Mouse (Mus musculus): Measurements from ENCODE around the gene Lrrc4. TPM values are rescaled to one million over a fixed set of nuclear protein-coding genes. Genes with fewer than 3 reads are reported as not detected.

Gene Lrrc4
- polyA plus RNA-seq, 1 experiment from 2014 or later = 5.9 TPM

DNA sequence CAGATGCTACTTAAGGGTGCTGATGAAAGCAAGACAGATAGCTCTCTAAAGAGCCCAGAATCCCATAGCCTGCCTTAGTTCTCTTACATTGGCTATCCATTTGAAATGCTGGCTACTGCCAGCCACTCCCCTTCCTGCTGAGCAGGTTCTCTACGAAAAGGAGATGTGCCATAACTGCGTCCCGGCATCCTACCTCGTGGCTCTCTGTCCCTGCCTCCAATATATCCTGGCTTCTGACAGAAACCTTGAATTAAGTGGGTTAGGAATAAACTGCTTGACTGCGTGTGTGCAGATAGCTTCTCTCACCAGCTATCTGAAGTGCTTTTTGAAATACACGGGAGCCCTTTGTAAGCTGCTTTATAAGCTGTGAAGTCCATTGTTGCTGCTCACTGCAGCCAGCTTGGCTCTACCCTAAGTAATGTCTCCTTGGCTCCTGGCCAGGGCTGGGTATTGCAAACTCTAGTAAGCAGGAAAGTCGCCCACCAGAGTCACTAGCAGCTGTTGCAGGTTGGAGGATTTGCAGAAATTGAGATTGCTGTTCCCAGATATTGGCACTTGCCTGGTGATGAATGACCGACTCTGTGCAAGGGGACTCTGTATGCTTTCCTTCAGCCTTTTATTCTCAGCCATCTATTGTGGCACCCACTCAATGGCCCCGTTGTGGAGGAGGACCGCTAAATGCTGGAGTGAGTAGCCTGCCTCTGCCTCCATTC, 75.1 kb downstream of the Lrrc4 start:
- peak; percentile 79 for ATAC-seq (ENCODE audit: low read depth)
- H3K4me1 ChIP-seq (replicated peaks) = peaks cover 51% of the 10 kb centered on the region
- H3K27ac ChIP-seq (replicated peaks) = peak overlapping the region; percentile 84
- H3K4me2 ChIP-seq = peak overlapping the region; percentile 25
- H3K9me3 ChIP-seq = no peaks in the 10 kb centered on the region
- no peaks in the 10 kb centered on the region for H3K27me3 ChIP-seq
- no peaks in the 10 kb centered on the region for H3K36me3 ChIP-seq
- H3K9ac ChIP-seq = no peak overlapping the region
- 16% methylated on average over 10 of the region's 10 CpGs for WGBS
- H3K4me3 ChIP-seq = no peak overlapping the region

DNA sequence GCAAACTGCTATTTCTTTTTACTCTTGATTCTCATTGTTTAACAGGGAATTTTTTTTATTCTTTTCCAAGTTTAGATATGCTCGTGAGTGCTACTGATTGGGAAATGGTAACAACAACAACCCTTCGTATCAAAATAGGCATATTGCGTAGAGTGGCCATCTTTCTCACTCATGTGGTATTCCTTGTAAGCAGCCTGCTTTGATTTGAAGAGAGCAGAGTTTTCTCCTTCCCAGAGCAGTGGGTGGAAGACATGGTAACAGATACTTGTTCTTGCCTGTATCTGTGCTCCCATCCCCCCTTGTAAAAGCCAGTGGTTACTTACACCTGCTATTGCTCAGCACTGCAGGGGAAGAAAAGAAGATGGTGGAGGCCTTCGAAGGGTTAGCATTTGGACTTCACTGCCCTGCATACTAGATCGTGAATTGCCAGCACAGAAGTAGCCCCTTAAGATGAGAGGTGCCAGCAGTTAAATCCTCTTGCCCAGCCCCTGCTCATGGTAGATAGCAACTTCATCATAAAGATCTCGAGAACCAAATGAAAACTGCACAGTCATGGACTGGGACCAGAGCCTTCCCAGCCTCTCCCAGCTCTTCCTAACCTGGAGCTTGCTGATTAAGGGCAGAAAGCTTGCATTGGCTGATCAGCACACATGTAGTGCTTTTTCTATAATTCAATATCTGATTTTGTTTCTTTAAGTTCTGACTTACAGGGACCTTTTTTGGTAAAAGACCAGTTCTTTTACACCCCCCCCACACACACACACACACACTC, 77.2 kb downstream of the Lrrc4 start:
- Histone ChIP-seq H3K36me3 (no peaks in the 10 kb centered on the region), H3K27me3 (no peaks in the 10 kb centered on the region), H3K9me3 (no peaks in the 10 kb centered on the region), H3K4me3 (no peak overlapping the region), H3K27ac (replicated peaks) (no peak overlapping the region; the same call in 1 of the 2 replicates), H3K9ac (no peak overlapping the region), H3K4me1 (replicated peaks) (peaks cover 58% of the 10 kb centered on the region), H3K4me2 (no peak overlapping the region)
- WGBS = 88% methylated on average over 6 of the region's 6 CpGs
- ATAC-seq (ENCODE audit: low read depth) = no peak

DNA sequence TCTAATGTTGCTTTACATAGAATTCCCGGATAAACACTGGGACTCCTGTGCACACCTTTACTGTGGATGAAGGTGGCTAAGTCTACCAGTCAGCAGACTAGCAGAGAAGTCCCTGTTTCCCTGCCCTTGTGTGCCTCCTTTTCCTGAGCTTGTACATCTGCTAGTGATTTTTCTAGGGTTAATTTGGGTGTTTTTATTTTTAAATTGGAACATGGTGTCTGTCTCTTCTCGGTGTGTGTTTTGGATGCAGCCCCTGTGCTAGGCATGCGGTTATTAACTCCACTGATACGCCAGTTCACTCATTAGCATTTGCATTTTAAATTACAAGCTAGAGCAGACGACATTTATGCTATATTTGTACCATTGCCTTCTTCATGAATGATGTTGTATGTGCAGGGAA, 77.9 kb downstream of the Lrrc4 start:
- no peaks in the 10 kb centered on the region for H3K27me3 ChIP-seq
- H3K36me3 ChIP-seq = no peaks in the 10 kb centered on the region
- ATAC-seq (ENCODE audit: low read depth) = no peak
- no peaks in the 10 kb centered on the region for H3K9me3 ChIP-seq
- WGBS = 60% methylated on average over 5 of the region's 5 CpGs
- H3K27ac ChIP-seq (replicated peaks) = 0 out of 2 replicates have a peak overlapping the region, but pooled peaks have one; percentile 3
- H3K4me3 ChIP-seq = no peak overlapping the region
- no peak overlapping the region for H3K9ac ChIP-seq
- no peak overlapping the region for H3K4me2 ChIP-seq
- peaks cover 64% of the 10 kb centered on the region for H3K4me1 ChIP-seq (replicated peaks)

DNA sequence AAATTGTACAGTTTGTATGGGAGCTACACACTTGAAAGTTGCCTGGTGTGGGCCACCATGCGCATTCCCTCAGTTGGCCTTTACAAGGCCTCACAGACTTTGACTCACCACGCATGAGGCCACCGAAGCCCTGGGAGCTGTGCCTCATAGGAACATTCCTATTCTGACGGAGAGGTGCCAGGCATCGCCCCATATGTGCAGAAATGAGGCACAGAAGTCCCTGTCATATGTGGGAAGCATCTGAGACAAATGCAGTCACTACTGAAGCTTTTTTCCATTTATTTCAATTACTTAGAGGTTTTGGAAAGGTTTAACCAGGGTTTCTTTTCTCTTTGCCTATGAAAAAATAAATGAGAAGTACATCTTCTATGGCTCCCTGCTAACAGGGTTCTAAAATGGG, 78.3 kb downstream of the Lrrc4 start:
- no peak for ATAC-seq (ENCODE audit: low read depth)
- no peak overlapping the region for H3K4me3 ChIP-seq
- H3K27me3 ChIP-seq = no peaks in the 10 kb centered on the region
- H3K4me2 ChIP-seq = no peak overlapping the region
- no peak overlapping the region for H3K9ac ChIP-seq
- H3K27ac ChIP-seq (replicated peaks) = no peak overlapping the region
- no peaks in the 10 kb centered on the region for H3K36me3 ChIP-seq
- H3K9me3 ChIP-seq = no peaks in the 10 kb centered on the region
- H3K4me1 ChIP-seq (replicated peaks) = peaks cover 65% of the 10 kb centered on the region
- WGBS = 92% methylated on average over 5 of the region's 5 CpGs

GRCm38 (mm10) chr6:28751186-28751585, 80.4 kb downstream of the Lrrc4 start:
- no peak for ATAC-seq (ENCODE audit: low read depth)
- Histone ChIP-seq H3K9ac (no peak overlapping the region), H3K27me3 (no peaks in the 10 kb centered on the region), H3K36me3 (peaks cover 3% of the 10 kb centered on the region; the same call in 1 of the 2 replicates), H3K27ac (replicated peaks) (0 out of 2 replicates have a peak overlapping the region, but pooled peaks have one; percentile 0), H3K4me2 (no peak overlapping the region), H3K9me3 (no peaks in the 10 kb centered on the region), H3K4me3 (no peak overlapping the region), H3K4me1 (replicated peaks) (peaks cover 54% of the 10 kb centered on the region)
- WGBS = 81% methylated on average over 3 of the region's 3 CpGs

- Histone ChIP-seq H3K4me2 (no peak overlapping the region), H3K36me3 (peaks cover 7% of the 10 kb centered on the region; the same call in 1 of the 2 replicates), H3K27ac (replicated peaks) (peak overlapping the region; percentile 24; the same call in 1 of the 2 replicates), H3K9ac (no peak overlapping the region), H3K4me3 (no peak overlapping the region), H3K9me3 (no peaks in the 10 kb centered on the region), H3K4me1 (replicated peaks) (peaks cover 64% of the 10 kb centered on the region), H3K27me3 (no peaks in the 10 kb centered on the region)
- 64% methylated on average over 3 of the region's 3 CpGs for WGBS
- ATAC-seq (ENCODE audit: low read depth) = no peak
These were observed 82.3 kb downstream of the Lrrc4 start for GRCm38 (mm10) chr6:28749224-28749623.

DNA sequence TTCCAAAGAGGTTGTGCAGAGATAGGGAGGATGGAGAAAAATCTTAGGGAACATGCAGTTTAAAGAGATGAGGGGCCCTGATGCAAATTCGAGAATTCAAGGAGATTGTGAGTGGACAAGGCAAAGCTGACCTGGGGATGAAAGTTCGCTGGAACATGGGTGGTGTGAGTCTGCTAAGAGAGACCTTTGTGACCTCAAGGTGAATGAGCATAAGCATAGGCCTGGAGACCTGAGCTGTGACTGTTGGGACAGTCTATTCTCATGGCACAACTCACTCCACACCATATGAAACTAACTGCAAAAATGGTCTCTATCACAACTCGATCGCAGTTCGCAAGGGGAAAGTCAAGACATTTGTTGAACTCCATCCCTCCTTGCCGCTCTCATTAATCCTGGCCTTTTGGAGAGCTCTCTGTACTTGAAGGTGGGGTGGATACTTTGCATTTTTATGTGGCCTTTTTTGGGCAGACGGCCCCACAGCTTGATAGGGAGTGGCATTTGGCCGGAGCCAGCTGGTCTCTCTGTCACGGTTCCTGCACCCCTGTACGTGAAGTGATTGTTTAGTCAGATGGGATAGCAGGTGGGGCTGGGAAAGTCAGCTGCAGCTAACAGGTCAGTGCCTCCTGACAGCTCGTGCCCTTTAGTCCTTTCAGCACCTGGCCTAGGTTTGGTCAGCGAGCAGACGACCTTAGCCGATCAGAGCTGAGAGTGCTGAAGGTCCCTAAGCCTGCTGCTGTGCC, 83.4 kb downstream of the Lrrc4 start:
- Histone ChIP-seq H3K9me3 (no peaks in the 10 kb centered on the region), H3K9ac (no peak overlapping the region), H3K27ac (replicated peaks) (peak overlapping the region; percentile 24), H3K36me3 (peaks cover 7% of the 10 kb centered on the region; the same call in 1 of the 2 replicates), H3K4me1 (replicated peaks) (peaks cover 71% of the 10 kb centered on the region), H3K4me3 (no peak overlapping the region), H3K27me3 (no peaks in the 10 kb centered on the region), H3K4me2 (no peak overlapping the region)
- ATAC-seq (ENCODE audit: low read depth) = no peak
- 66% methylated on average over 14 of the region's 14 CpGs for WGBS

- Histone ChIP-seq H3K9me3 (no peaks in the 10 kb centered on the region), H3K4me1 (replicated peaks) (peaks cover 71% of the 10 kb centered on the region), H3K4me3 (no peak overlapping the region), H3K27ac (replicated peaks) (no peak overlapping the region), H3K27me3 (no peaks in the 10 kb centered on the region), H3K36me3 (peaks cover 7% of the 10 kb centered on the region; the same call in 1 of the 2 replicates), H3K9ac (no peak overlapping the region), H3K4me2 (no peak overlapping the region)
- ATAC-seq (ENCODE audit: low read depth) = no peak
- 91% methylated on average over 5 of the region's 5 CpGs for WGBS
These were observed 84.5 kb downstream of the Lrrc4 start for GRCm38 (mm10) chr6:28747025-28747424.

DNA sequence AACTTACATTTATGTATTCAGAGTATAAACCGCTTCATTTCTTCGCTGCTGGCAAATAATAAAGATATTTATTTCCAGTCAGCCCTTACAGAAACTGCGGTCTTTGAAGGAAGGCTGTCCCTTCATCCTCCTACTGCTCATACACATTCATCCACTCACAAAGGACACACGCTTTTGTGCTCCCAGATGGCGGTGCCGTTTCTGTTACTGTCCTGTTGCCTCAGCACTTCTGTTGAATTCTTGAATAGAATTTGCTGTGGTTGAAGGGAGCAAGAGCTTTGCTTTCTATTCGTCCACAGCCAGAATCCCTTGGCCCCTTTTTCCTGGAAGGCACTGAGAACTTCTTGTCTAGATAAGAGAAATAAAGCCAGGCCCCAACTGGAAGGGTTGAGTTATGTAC, 85.7 kb downstream of the Lrrc4 start:
- no peak overlapping the region for H3K4me2 ChIP-seq
- H3K9me3 ChIP-seq = no peaks in the 10 kb centered on the region
- no peak overlapping the region for H3K4me3 ChIP-seq
- peaks cover 64% of the 10 kb centered on the region for H3K4me1 ChIP-seq (replicated peaks)
- H3K9ac ChIP-seq = no peak overlapping the region
- H3K27me3 ChIP-seq = no peaks in the 10 kb centered on the region
- WGBS = 72% methylated on average over 7 of the region's 7 CpGs
- H3K36me3 ChIP-seq = peaks cover 7% of the 10 kb centered on the region; the same call in 1 of the 2 replicates
- ATAC-seq (ENCODE audit: low read depth) = no peak
- no peak overlapping the region for H3K27ac ChIP-seq (replicated peaks)

GRCm38 (mm10) chr6:28743586-28743985, 88.0 kb downstream of the Lrrc4 start:
- Histone ChIP-seq H3K9ac (no peak overlapping the region), H3K36me3 (peaks cover 7% of the 10 kb centered on the region; the same call in 1 of the 2 replicates), H3K27ac (replicated peaks) (peak overlapping the region; percentile 30), H3K9me3 (no peaks in the 10 kb centered on the region), H3K4me1 (replicated peaks) (peaks cover 42% of the 10 kb centered on the region), H3K4me3 (no peak overlapping the region), H3K4me2 (no peak overlapping the region), H3K27me3 (no peaks in the 10 kb centered on the region)
- no peak for ATAC-seq (ENCODE audit: low read depth)
- WGBS = 17% methylated on average over 1 of the region's 1 CpGs

- Histone ChIP-seq H3K27me3 (no peaks in the 10 kb centered on the region), H3K27ac (replicated peaks) (no peak overlapping the region), H3K4me2 (no peak overlapping the region), H3K36me3 (no peaks in the 10 kb centered on the region), H3K9ac (no peak overlapping the region), H3K9me3 (no peaks in the 10 kb centered on the region), H3K4me1 (replicated peaks) (no peaks in the 10 kb centered on the region), H3K4me3 (no peak overlapping the region)
- no peak for ATAC-seq (ENCODE audit: low read depth)
- 96% methylated on average over 1 of the region's 1 CpGs for WGBS
These were observed 93.9 kb downstream of the Lrrc4 start for GRCm38 (mm10) chr6:28737601-28738000.

DNA sequence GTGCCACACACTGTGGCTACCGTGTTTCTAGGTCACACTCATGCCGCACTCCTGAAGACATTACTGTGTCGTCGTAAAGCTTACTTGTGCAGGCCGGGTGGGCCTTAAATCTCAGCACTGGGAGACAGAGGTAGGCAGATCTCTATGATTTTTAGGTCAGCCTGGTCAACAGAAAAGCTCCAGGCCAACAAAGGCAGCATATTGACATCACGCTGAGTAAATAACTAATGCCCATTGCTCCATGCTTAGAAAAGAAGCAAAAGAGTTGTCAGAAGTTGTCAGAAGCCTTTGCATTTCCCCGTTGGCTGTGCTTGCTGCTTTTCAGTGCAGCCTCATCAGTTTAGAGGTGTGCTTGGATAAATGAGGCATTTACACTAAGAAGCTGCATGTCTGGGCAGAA, 94.9 kb downstream of the Lrrc4 start:
- Histone ChIP-seq H3K9me3 (no peaks in the 10 kb centered on the region), H3K9ac (no peak overlapping the region), H3K4me1 (replicated peaks) (no peaks in the 10 kb centered on the region), H3K27me3 (no peaks in the 10 kb centered on the region), H3K4me3 (no peak overlapping the region), H3K36me3 (no peaks in the 10 kb centered on the region), H3K4me2 (no peak overlapping the region), H3K27ac (replicated peaks) (no peak overlapping the region)
- WGBS = 73% methylated on average over 7 of the region's 7 CpGs
- no peak for ATAC-seq (ENCODE audit: low read depth)
